Comparison of ENCODE assay signal across 22 mouse cellular contexts in the genomic region with DNA sequence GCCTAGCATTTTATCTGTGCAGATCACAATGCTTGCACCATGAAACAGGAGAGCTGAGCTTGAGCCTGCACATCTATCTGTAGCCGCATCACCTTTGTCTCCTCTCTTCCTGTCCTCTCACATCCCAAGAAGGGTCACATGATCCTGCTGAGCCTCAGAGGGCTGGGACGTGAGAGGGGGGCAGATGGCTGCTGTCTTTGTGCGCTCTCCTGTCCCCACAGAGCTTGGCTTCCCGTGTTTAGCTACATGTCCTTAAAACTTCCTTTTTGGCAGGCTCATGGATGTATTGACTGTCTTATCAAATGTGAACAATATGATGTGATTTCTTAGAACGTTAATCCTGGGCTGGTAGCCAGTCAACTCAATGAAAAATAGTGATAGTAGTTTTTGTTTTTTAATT.
"Had no signal": no experiment of that assay in that cellular context is flagged by ENCODE, and none has a peak within 500 bp of the region (broad histone marks: within the 10 kb centered on the region; RNA-seq: fewer than 3 reads in every experiment).

No protein-coding gene starts in this region.

- H3K9me3 ChIP-seq: limb, embryonic 10.5 days; limb, embryonic 13.5 days; liver, embryonic 12.5 days; liver, embryonic 15.5 days; midbrain, embryonic 12.5 days; neural tube, embryonic 13.5 days had no signal

- H3K4me3 ChIP-seq: layer of hippocampus, adult 2 months; limb, embryonic 10.5 days; limb, embryonic 13.5 days; liver, embryonic 12.5 days; liver, embryonic 15.5 days; midbrain, embryonic 12.5 days; myocyte; neural tube, embryonic 13.5 days had no signal

- H3K27me3 ChIP-seq: limb, embryonic 13.5 days; liver, embryonic 12.5 days; liver, embryonic 15.5 days; midbrain, embryonic 12.5 days; neural tube, embryonic 13.5 days had no signal

- H3K4me2 ChIP-seq: limb, embryonic 13.5 days; liver, embryonic 12.5 days; liver, embryonic 15.5 days; lung, embryonic 14.5 days; midbrain, embryonic 12.5 days; neural tube, embryonic 13.5 days had no signal

- H3K36me3 ChIP-seq: limb, embryonic 10.5 days; limb, embryonic 13.5 days; liver, embryonic 12.5 days; liver, embryonic 15.5 days; midbrain, embryonic 12.5 days; neural tube, embryonic 13.5 days had no signal

- H3K4me1 ChIP-seq: limb, embryonic 10.5 days; limb, embryonic 13.5 days; liver, embryonic 12.5 days; liver, embryonic 15.5 days; midbrain, embryonic 12.5 days; neural tube, embryonic 13.5 days had no signal

- H3K27ac ChIP-seq: kidney, postnatal 0 days; layer of hippocampus, adult 2 months; limb, embryonic 10.5 days; limb, embryonic 13.5 days; liver, embryonic 12.5 days; liver, embryonic 15.5 days; midbrain, embryonic 12.5 days; neural tube, embryonic 13.5 days; stomach, postnatal 0 days had no signal

- H3K9ac ChIP-seq: limb, embryonic 13.5 days; liver, embryonic 12.5 days; liver, embryonic 15.5 days; lung, embryonic 14.5 days; midbrain, embryonic 12.5 days; neural tube, embryonic 13.5 days had no signal

- DNase-seq: kidney, adult 2 months; kidney, postnatal 25 days; layer of hippocampus, adult 9-11 months; liver; lung, embryonic 14.5 days; retina, postnatal 1 day; right cerebral cortex, postnatal 25 days; thymus, adult 2 months; thymus, postnatal 14 days; thymus, postnatal 4 days had no signal

- ATAC-seq: intestine, postnatal 0 days; liver, embryonic 12.5 days; midbrain, embryonic 16.5 days had no signal
